Mouse (Mus musculus): ENCODE data around the gene Isyna1. TPM values are rescaled to one million over a fixed set of nuclear protein-coding genes. Genes with fewer than 3 reads are reported as not detected.

Gene Isyna1
- polyA plus RNA-seq, 1 experiment from 2014 or later, result 107 TPM

DNA sequence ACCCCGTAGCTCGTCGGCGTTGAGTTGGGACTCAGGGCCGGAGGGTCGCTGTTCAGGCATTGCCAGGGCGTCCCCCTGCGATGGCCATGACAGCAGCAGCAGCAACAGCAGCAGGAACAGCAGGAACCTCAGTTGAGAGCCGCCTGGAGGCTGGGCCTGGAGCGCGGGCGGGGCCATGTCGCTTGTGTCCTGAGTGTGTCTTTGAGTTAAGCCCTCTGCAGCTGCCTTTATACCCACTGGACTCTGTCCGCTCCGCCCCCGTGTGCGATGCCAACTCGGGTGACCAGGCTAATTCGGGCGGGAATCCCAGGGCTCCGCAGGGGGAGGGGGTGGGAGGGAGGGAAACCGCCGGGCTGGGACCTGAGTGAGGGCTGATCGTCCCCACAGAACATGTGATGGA, 37.3 kb downstream of the Isyna1 start:
- Histone ChIP-seq H3K27ac (replicated peaks) (no peak overlapping the region), H3K9ac (replicated peaks) (no peak overlapping the region), H3K4me3 (no peak overlapping the region), H3K9me3 (no peaks in the 10 kb centered on the region), H3K4me1 (peaks cover 14% of the 10 kb centered on the region; the same call in 1 of the 2 replicates), H3K27me3 (peaks cover 31% of the 10 kb centered on the region), H3K36me3 (no peaks in the 10 kb centered on the region), H3K4me2 (replicated peaks) (no peak overlapping the region)
- 25% methylated on average over 23 of the region's 24 CpGs for WGBS
- ATAC-seq (ENCODE audit: low FRiP score, low read depth), result no peak

DNA sequence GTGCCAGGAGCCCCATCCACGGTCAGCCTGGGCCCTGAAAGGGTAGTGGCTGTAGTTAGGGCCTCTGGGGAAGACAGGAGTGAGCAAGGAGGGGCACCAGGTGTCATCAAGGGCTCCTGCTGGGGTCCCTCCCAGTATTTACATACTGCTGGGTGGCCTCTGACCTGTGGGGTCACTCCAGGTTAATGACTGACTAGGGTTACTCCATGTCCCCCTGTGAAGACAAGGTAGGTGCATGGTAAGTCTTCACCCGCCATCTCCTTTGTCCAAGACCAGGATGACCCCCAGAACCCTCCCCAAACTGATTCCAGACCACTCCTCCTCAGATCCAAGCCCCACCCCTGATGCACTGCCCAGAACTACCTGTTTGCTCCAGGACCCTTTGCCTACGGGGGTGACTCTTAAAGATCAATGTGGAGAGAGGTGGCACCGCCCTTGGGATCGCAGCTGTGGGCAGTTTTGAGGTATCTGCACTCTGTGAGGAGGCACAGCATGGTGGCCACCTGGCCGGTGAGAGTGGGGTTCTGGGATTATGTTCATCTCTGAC, 38.2 kb downstream of the Isyna1 start, which contains the start of gene Gdf15:
Gene Gdf15 (minus strand): TSS at position 111 of the 547 bp plus-strand sequence.
- Histone ChIP-seq H3K36me3 (no peaks in the 10 kb centered on the region), H3K27me3 (peaks cover 31% of the 10 kb centered on the region), H3K27ac (replicated peaks) (no peak within 1 kb of the TSS), H3K4me3 (no peak within 1 kb of the TSS), H3K9ac (replicated peaks) (no peak within 1 kb of the TSS), H3K4me2 (replicated peaks) (no peak within 1 kb of the TSS), H3K9me3 (no peaks in the 10 kb centered on the region), H3K4me1 (peaks cover 20% of the 10 kb centered on the region)
- 74% methylated on average over 6 of the region's 6 CpGs for WGBS
- no peak for ATAC-seq (ENCODE audit: low FRiP score, low read depth)

DNA sequence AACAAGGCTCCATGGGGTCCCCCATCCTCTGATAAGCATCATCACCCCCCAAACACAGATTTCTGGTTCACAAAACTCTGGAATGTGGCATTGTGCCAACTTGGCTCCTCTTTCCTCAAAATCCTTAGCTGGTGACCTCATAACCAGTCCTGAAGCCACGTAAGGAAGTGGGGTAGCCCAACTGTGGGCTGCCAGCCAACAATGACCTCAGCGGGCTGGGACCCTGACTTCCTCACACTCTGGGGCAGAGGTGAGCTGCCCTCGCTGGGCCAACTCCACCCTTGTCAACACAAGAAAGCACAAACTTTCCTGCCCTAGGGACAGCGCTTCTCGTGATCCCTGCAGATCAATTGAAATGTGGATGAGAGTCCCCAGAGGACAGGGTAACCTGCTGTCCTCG, 39.9 kb downstream of the Isyna1 start:
- 64% methylated on average over 6 of the region's 6 CpGs for WGBS
- no peak overlapping the region for H3K4me3 ChIP-seq

DNA sequence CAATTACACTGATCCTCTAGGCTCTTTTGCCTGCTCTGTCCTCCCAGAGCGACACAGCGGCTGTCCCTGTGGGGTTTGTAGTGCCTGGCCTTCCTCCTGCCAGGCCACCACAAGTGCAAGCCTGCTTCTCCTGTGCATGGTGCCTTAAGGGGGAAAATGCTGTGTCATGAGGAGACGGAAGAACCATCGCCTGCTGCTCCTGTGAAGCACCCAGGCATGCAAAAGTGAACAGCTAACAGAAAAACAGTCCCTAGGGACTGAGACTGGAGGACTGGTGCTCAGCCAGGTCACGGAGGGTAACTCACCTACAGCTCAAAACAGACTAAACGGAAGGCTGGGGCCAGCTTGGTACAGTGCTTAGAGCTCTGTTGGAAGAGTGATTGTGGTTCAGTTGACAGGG, 41.4 kb downstream of the Isyna1 start:
- Histone ChIP-seq H3K4me1 (peaks cover 9% of the 10 kb centered on the region), H3K36me3 (no peaks in the 10 kb centered on the region), H3K27ac (replicated peaks) (no peak overlapping the region), H3K4me3 (no peak overlapping the region), H3K9ac (replicated peaks) (no peak overlapping the region), H3K9me3 (no peaks in the 10 kb centered on the region), H3K27me3 (peaks cover 26% of the 10 kb centered on the region), H3K4me2 (replicated peaks) (no peak overlapping the region)
- no peak for ATAC-seq (ENCODE audit: low FRiP score, low read depth)
- 79% methylated on average over 6 of the region's 6 CpGs for WGBS

More for the DNA sequence above, 39.9 kb downstream of the Isyna1 start:
- Histone ChIP-seq H3K4me1 (peaks cover 19% of the 10 kb centered on the region), H3K9ac (replicated peaks) (no peak overlapping the region), H3K36me3 (no peaks in the 10 kb centered on the region), H3K9me3 (no peaks in the 10 kb centered on the region), H3K27ac (replicated peaks) (no peak overlapping the region), H3K4me2 (replicated peaks) (no peak overlapping the region), H3K27me3 (peaks cover 26% of the 10 kb centered on the region)
- ATAC-seq (ENCODE audit: low FRiP score, low read depth), result no peak

DNA sequence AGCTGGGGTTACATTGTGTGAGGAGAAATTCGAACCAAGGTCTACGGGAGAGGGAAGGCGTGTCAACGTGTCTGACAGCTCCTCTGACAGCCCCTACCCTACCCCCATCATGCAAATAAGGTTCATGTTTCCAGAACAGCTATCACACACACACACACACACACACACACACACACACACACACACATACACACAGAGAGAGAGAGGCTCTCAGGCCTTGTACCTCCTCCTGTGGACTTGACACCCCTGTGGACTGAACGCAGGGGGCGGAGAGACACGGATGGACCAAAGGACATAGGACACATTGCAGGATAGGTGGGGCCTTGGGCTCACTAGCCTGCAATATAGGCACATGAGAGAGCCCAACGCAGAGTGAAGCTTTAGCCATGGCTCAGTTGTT, 42.7 kb downstream of the Isyna1 start:
- no peak overlapping the region for H3K4me3 ChIP-seq
- no peak for ATAC-seq (ENCODE audit: low FRiP score, low read depth)
- H3K9me3 ChIP-seq, result no peaks in the 10 kb centered on the region
- no peak overlapping the region for H3K27ac ChIP-seq (replicated peaks)
- H3K27me3 ChIP-seq, result peaks cover 13% of the 10 kb centered on the region
- H3K9ac ChIP-seq (replicated peaks), result no peak overlapping the region
- WGBS, result 54% methylated on average over 8 of the region's 8 CpGs
- no peak overlapping the region for H3K4me2 ChIP-seq (replicated peaks)
- H3K4me1 ChIP-seq, result peaks cover 6% of the 10 kb centered on the region
- no peaks in the 10 kb centered on the region for H3K36me3 ChIP-seq

DNA sequence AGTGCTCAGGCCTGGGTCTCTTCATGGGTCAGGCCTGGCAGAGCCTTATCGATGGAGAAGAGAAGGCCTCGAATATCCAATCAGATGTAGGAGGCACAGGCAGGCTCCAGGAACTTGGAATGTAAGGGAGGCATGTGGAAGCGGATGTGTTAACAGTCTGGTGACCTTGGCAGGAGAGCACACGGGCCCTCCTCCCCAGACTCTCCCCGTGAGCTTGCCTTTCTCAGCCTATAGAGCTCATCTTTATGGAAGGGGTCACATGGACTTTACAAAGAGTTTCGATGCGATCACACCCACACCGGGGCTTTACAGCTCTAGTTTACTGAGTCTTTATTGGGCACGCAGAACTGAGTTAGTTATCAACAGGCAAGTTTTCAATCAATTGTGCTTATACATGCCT, 44.6 kb downstream of the Isyna1 start:
- H3K9ac ChIP-seq (replicated peaks), result no peak overlapping the region
- H3K36me3 ChIP-seq, result no peaks in the 10 kb centered on the region
- no peak overlapping the region for H3K4me3 ChIP-seq
- WGBS, result 83% methylated on average over 9 of the region's 9 CpGs
- H3K27me3 ChIP-seq, result no peaks in the 10 kb centered on the region
- no peak for ATAC-seq (ENCODE audit: low FRiP score, low read depth)
- H3K9me3 ChIP-seq, result no peaks in the 10 kb centered on the region
- no peak overlapping the region for H3K4me2 ChIP-seq (replicated peaks)
- H3K4me1 ChIP-seq, result peaks cover 6% of the 10 kb centered on the region
- no peak overlapping the region for H3K27ac ChIP-seq (replicated peaks)

DNA sequence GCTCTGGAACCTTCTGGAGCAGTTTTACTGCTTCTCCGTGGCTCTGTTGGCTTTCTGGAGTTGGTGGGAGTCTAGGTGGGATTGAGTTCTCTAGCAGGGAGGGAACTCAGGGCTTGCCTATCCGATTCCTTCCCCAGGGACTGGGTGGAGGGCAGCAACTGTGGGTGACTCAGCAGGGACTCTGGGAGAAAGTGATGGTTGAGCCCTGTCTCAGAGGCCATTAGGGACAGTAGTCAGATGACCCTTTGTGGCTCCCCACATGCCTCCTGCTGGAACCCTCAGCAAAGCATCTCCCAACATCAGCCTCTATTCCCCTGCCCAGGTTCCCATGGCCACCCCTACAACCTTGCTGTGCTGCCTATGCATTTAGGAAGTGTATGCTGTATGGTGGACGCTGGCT, 48.8 kb downstream of the Isyna1 start:
- WGBS, result 66% methylated on average over 3 of the region's 3 CpGs
- ATAC-seq (ENCODE audit: low FRiP score, low read depth), result no peak
- H3K4me3 ChIP-seq, result no peak overlapping the region

DNA sequence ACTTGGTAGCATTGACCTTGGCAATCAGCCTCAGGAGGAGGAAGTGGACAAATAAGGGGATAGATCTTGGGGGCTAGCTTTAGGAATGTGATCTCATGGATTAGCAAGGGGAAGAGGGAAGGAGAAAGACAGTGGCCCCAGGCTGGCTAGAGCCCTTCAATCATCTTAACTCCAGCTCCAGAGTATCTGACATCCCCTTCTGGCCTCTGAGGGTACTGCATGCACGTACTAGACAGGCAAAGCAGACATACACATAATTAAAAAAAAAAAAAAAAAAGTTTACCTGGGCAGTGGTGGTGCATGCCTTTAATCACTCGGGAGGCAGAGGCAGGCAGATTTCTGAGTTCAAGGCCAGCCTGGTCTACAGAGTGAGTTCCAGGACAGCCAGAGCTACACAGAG, 49.9 kb downstream of the Isyna1 start:
- H3K27me3 ChIP-seq, result no peaks in the 10 kb centered on the region
- H3K36me3 ChIP-seq, result no peaks in the 10 kb centered on the region
- no peak overlapping the region for H3K4me3 ChIP-seq
- no peaks in the 10 kb centered on the region for H3K9me3 ChIP-seq
- H3K9ac ChIP-seq (replicated peaks), result no peak overlapping the region
- H3K27ac ChIP-seq (replicated peaks), result no peak overlapping the region
- WGBS, result 89% methylated on average over 2 of the region's 2 CpGs
- no peak overlapping the region for H3K4me2 ChIP-seq (replicated peaks)
- peaks cover 15% of the 10 kb centered on the region for H3K4me1 ChIP-seq
- no peak for ATAC-seq (ENCODE audit: low FRiP score, low read depth)

More for the DNA sequence above, 48.8 kb downstream of the Isyna1 start:
- Histone ChIP-seq H3K4me1 (peaks cover 10% of the 10 kb centered on the region), H3K4me2 (replicated peaks) (no peak overlapping the region), H3K27ac (replicated peaks) (no peak overlapping the region), H3K27me3 (no peaks in the 10 kb centered on the region), H3K9ac (replicated peaks) (no peak overlapping the region), H3K36me3 (no peaks in the 10 kb centered on the region), H3K9me3 (no peaks in the 10 kb centered on the region)

DNA sequence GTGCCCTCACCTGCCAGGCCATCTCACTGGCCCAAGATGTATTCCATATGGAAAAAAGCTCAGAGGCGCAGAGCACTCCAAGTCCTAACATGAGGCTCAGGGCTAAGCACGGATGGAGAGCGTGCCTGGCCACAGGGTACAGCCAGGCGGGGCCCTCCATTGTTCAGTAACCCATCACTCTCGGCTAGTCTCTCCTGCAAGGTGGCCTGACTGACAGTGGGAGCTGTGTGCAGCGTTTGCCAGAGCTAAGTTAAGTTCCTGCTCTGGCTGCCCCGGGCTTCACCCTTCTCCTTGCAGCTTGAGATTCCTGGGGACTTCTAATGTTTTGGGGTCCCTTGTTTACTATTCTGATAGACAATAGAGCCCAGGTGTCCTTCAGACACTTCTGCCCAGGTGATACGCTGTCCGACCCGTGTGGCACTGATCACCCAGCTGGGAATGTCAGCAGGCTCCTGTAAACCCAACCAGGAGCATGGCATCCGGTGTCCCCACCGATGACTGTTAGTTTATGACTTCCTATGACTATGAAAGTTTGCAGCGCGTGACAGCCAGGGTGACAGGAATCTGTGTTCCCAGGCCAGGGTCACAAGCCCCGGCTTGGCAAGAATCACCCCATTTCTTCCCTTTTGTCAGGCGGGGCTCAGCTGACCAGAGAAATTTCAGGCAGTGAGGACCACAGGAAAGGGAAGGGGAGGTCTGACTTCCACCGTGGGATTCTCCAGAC, 51.5 kb downstream of the Isyna1 start:
- WGBS, result 68% methylated on average over 17 of the region's 17 CpGs
- Histone ChIP-seq H3K4me1 (peaks cover 24% of the 10 kb centered on the region), H3K9ac (replicated peaks) (peak overlapping the region; percentile 8; the same call in 1 of the 2 replicates), H3K9me3 (no peaks in the 10 kb centered on the region), H3K27me3 (no peaks in the 10 kb centered on the region), H3K4me2 (replicated peaks) (no peak overlapping the region), H3K4me3 (no peak overlapping the region), H3K36me3 (peaks cover 13% of the 10 kb centered on the region), H3K27ac (replicated peaks) (peak overlapping the region; percentile 8; the same call in 1 of the 2 replicates)
- no peak for ATAC-seq (ENCODE audit: low FRiP score, low read depth)

DNA sequence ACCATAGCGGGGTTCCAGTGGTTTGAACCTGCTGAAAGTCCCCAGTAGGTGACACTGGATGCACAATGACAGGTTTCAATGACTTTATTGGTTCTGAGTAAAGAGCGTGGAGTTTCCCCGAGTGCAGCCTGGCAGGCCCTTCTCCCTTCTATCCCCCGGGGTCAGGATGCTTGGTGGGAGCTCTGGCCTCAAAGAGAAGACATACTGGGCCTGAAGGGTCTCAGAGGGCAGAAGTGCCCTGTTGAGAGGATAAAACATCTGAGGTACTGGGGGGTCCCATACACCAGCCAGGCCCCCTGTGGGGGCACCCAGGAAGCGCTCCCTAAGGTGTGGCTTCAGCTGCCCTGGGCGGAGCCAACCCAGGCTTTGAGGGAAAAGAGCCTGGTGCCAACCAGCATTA, 52.2 kb downstream of the Isyna1 start:
- Histone ChIP-seq H3K27me3 (no peaks in the 10 kb centered on the region), H3K27ac (replicated peaks) (peak overlapping the region; percentile 8), H3K4me3 (no peak overlapping the region), H3K9me3 (no peaks in the 10 kb centered on the region), H3K4me2 (replicated peaks) (no peak overlapping the region), H3K36me3 (peaks cover 20% of the 10 kb centered on the region), H3K4me1 (peaks cover 24% of the 10 kb centered on the region), H3K9ac (replicated peaks) (no peak overlapping the region)
- ATAC-seq (ENCODE audit: low FRiP score, low read depth), result no peak
- WGBS, result 75% methylated on average over 6 of the region's 6 CpGs

DNA sequence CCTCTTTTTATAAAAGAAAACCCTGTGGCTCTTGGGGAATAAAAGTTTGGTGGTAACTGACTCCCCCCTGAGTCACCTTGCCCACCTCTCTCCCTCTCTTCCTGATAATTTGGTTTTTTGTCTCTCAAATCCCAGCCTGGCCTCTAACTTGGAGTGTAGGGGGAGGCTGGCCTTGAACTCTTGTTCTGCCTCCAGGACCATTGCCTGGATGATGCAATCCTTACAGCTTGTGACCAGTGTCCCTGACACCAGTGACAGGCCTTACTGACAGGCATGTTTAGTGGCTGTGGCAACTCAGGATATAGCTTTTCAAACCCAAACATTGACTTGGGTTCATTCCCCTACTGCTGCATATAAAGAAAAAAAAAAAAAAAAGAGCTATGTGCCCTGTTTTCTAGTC, 52.6 kb downstream of the Isyna1 start:
- Histone ChIP-seq H3K27ac (replicated peaks) (peak overlapping the region; percentile 61), H3K9ac (replicated peaks) (no peak overlapping the region), H3K4me3 (no peak overlapping the region), H3K36me3 (peaks cover 24% of the 10 kb centered on the region), H3K4me2 (replicated peaks) (no peak overlapping the region), H3K27me3 (no peaks in the 10 kb centered on the region), H3K4me1 (peaks cover 24% of the 10 kb centered on the region), H3K9me3 (no peaks in the 10 kb centered on the region)
- ATAC-seq (ENCODE audit: low FRiP score, low read depth), result no peak

Measured in midbrain, embryonic 12.5 days (tissue).